Mouse (Mus musculus) gastrocnemius, adult 2 months (tissue): ENCODE results near the gene Meis1. TPM values are rescaled to one million over a fixed set of nuclear protein-coding genes. Genes with fewer than 3 reads are reported as not detected.

ENCODE experiments used
- DNase-seq: peaks from one replicate; pipeline ENCODE4 v3.0.0; 2022
- H3K27ac ChIP-seq: fragments of 200-600 bp; 2 replicates; pipeline ENCODE4 v1.8.1; 2022; ENCODE audit warnings: mild to moderate bottlenecking
- H3K4me3 ChIP-seq: fragments of 200-600 bp; 2 replicates; pipeline ENCODE4 v1.8.1; 2022; ENCODE audit warnings: mild to moderate bottlenecking, moderate library complexity
- CTCF ChIP-seq: fragments of 200-600 bp; IDR thresholded peaks from 2 replicates; pipeline ENCODE4 v1.8.1; 2022; ENCODE audit warnings: antibody characterized with exemption, mild to moderate bottlenecking, moderate library complexity
- intact Hi-C: fragments of 180-260 bp; cut with DNase I; formaldehyde crosslinking; loops from one replicate; pipeline ENCODE4 v1.15.1; 2025
- total RNA-seq, 2 experiments: library from RNA; stranded (reverse); gene quantifications; 2 replicates each; pipeline ENCODE4 v1.2.3; 2021

Meis1 gene
- total RNA-seq, 2 experiments from 2014 or later: 3.0 to 4.0 TPM

DNA sequence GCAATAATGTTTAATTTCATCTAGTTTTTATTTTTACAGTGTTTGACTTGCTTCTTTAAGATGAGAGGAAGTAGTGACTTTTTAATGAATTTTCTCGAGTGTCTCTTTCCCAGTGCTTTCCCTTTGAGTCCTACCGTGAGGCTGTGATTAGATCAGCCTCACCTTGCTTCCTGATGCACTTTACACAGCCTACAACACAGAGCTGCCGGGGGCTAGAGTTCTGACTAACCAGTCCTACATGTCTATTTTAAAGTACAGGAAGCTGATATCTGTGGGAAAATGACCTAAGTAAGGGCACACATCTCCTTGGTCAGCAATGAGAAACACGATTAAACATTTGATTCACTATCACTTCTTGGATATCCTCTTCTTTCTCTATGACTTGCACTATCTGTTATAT lies 119.9 kb downstream of the Meis1 start:
- no peak for DNase-seq
- no peak for TF ChIP-seq CTCF
- intact Hi-C loops: no loop called here
- Histone ChIP-seq H3K27ac (peak overlapping the region; percentile 20; the same call in 1 of the 2 replicates), H3K4me3 (peak overlapping the region; percentile 1; the same call in 1 of the 2 replicates)

DNA sequence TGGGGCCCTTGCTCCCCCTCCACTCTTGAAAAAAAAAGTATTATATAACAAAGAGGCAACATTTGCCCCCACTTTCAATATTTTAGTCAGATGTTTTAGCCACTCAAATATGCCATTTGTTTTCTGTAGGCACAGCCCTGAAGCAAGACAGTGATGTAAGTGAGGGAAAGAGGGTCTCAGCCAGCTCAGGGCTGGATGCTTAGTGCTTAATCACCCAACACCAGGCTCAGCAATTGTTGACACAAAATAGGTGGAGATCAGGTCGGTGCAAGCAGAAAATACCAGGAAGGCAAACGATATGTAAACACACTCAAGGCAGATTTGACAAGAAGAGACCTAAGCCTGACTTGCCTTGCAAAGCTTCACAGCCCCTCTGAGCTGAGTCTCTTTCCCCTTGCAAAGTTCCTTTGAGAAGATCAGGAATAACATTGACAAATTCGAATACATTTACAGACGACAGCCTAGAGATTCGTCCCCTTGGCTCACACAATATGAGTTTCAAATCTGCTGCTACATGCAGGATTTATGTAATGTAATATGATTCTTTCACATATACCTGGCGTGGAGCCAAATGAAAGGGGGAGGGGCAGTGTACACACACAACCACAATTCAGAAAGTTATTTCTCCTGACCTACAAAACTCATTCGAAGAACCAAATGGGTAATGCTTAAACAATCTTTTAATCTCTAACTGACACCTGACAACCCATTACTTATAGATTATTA lies 120.7 kb downstream of the Meis1 start:
- TF ChIP-seq CTCF: no peak
- intact Hi-C loops: no loop called here
- peak overlapping the region; percentile 28; the same call in 1 of the 2 replicates for H3K27ac ChIP-seq
- no peak for DNase-seq
- H3K4me3 ChIP-seq: no peak overlapping the region

DNA sequence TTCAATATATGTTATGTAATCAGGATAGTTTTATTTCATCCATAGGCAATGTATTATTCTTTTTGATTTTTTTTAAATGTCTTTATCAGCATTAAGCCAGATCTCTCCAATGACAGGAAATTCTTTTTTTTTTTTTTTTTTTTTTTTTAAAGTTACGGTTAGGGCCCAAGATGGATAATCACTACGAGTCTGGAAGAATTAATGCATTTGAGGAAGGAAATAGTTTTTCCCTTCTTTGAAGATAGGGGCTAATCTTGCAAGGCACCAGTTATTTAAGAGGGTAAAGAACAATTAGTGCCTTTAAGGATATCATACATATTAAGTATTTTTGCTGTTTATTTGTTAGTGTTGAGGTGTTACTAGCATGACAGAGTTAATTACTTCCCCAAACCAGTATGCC lies 121.5 kb downstream of the Meis1 start:
- TF ChIP-seq CTCF: no peak
- DNase-seq: no peak
- H3K4me3 ChIP-seq: no peak overlapping the region
- intact Hi-C loops: no loop called here
- H3K27ac ChIP-seq: no peak overlapping the region

DNA sequence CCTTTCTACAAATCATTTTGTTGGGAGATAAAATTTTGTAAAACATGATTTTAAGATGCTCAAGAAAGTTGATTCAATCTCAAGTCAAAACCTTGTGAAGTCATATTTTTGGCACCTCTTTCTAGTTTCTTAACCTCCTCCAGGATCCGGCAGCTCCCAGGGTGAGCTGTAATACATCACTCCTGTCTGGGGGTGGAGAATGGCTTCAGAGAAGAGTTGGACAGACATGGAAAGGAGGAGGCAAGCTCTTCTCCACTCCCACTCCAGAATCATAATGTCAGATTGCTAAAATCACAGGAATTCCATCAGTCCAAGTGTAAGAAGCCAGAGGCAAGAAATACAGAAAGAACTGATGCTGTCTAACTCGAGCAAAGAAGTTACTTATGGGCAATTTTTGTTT lies 126.3 kb downstream of the Meis1 start:
- DNase-seq: no peak
- no peak for TF ChIP-seq CTCF
- Histone ChIP-seq H3K27ac (no peak overlapping the region), H3K4me3 (no peak overlapping the region)
- intact Hi-C loops: no loop called here

DNA sequence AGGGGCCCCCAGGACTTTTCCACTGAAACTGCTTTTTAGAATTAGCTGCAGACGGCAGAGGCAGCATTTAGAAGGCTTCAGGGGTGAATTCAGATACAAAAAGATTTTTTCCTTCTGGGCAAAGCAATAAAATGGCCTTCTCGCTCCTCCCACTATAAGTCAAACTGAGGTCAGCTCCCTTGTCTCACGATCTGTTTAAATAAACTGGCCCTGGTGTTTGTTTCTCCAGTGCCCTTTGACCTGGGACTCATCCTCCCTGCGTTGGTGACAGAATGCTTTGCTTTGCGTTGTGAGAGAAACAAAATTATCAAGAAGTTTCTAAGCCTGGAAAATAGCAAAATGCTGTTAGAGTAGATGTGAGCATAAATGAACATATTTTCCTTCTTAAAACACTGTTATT lies 129.6 kb downstream of the Meis1 start:
- no peak overlapping the region for H3K4me3 ChIP-seq
- TF ChIP-seq CTCF: no peak
- intact Hi-C loops: no loop called here
- no peak overlapping the region for H3K27ac ChIP-seq
- no peak for DNase-seq

DNA sequence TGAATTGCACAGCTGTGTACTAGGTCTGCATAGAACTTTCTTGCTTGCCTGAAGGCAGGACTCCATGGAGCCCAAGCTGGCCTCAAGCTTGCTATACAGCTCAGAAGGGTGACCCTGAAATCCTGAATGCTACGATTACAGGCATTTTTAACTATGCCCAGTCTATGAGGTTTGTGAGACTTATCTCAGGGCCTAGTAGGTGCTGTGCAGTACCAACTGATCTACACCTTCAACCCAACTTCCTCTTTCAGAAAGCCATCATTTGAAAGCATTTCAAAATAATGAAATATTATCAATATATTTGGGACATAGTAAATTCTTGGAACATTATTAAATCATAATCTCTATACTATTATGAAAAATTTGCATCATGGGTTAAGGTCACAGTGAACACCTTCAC lies 130.1 kb downstream of the Meis1 start:
- H3K4me3 ChIP-seq: no peak overlapping the region
- no peak overlapping the region for H3K27ac ChIP-seq
- intact Hi-C loops: no loop called here
- TF ChIP-seq CTCF: no peak
- no peak for DNase-seq

DNA sequence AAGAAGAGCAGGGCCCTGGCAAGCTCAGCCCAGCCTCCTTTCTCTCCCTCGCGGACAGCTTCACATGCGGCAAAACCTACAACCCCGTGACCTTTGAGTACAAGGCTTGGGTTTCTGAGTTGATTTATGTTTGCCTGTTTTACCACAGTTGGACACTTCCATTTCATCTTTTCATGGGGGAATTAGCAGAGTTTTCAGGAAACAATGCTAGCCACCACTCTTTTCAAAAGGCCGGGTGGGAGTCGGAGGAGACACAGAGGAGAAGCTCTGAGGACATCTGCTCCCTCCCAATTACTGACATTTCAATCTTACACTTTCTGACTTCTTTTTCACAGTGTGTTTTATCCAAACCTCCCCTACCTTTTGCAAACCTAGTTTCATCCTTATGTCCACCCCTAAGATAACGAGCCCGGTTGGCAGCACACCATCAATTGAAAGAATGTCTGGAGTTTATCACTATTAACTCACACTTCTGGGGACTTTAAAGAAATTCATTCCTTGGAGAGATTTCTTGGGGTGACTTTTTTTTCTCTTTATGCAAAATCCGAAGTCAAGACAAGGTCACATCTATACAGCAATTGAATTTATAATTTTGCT lies 133.0 kb downstream of the Meis1 start:
- Histone ChIP-seq H3K4me3 (no peak overlapping the region), H3K27ac (peak overlapping the region; percentile 50; the same call in 1 of the 2 replicates)
- TF ChIP-seq CTCF: no peak
- DNase-seq: peak; percentile 34
- intact Hi-C loops: no loop called here

DNA sequence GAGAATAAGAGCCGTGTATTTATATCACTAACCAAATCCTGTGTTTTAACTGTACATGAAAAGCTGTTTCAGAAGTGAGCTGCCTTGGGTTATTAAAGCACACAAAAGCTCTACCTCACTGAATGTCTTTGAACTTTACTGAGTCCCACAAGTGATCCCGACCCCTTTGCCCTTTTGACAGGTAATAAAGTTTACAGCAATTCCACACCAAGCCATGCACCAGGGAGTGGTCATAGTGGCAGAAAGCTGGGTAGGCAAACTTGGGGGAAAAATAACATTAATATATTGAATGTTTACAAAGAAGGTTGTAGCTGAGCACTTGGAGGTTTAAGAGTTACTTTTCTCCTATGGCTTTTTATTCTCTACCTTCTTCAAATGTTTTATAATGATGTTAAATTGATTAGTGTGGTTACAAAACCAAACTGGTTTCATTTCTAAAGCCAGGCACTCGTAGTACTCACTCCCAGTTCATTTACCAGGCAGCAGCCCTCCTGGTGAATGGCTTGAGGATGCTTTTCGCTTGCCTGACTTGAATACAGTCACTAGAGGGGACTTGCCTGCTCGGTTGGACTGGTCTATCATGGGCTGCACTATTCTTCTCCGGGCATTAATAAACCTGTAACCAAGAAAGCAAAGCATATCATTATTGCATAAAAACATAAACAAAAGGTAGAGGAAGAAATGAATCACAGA lies 133.6 kb downstream of the Meis1 start:
- intact Hi-C loops: no loop called here
- H3K27ac ChIP-seq: no peak overlapping the region; the same call in 1 of the 2 replicates
- no peak for DNase-seq

DNA sequence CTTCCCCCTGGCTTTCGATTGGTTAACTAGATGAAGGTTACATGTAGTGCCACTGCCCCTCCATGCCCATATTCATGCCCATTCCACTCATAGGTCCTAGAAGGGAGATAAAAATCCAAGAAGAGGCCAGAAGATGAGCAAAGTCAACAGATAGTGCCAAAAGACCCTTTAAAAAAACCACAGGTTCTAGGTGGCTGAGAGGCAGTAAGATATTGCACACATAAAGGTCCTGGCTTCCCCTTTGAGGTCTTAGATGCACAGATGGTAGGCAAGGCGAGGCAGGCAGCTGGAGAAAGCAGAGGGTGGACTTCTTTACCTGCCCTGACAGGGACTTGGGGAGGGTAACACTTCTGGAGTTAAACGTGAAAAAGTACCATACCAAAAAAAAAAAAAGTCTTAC lies 134.8 kb downstream of the Meis1 start:
- Histone ChIP-seq H3K4me3 (no peak overlapping the region), H3K27ac (no peak overlapping the region)
- no peak for TF ChIP-seq CTCF
- intact Hi-C loops: no loop called here
- no peak for DNase-seq

More for the DNA sequence above, 133.6 kb downstream of the Meis1 start:
- no peak overlapping the region for H3K4me3 ChIP-seq
- TF ChIP-seq CTCF: no peak

DNA sequence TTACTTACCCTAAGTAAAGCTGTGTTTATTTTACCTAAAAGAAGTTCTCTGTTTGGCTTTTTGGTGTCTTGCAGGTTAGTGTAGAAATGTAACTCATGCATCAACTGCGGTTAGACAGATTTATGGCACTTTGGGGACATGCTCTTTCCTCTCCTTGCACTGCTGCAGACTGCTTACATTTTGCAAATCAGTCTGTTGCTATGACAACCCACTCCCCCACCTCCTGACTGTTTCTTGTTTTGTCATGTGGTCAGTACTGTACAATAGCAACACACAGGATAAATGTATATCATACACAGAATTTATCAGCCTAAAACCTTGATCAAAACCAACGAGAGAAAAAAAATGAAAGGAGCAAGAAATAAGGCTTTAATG lies 135.3 kb downstream of the Meis1 start:
- intact Hi-C loops: no loop called here
- Histone ChIP-seq H3K4me3 (no peak overlapping the region), H3K27ac (no peak overlapping the region)
- no peak for DNase-seq
- no peak for TF ChIP-seq CTCF

DNA sequence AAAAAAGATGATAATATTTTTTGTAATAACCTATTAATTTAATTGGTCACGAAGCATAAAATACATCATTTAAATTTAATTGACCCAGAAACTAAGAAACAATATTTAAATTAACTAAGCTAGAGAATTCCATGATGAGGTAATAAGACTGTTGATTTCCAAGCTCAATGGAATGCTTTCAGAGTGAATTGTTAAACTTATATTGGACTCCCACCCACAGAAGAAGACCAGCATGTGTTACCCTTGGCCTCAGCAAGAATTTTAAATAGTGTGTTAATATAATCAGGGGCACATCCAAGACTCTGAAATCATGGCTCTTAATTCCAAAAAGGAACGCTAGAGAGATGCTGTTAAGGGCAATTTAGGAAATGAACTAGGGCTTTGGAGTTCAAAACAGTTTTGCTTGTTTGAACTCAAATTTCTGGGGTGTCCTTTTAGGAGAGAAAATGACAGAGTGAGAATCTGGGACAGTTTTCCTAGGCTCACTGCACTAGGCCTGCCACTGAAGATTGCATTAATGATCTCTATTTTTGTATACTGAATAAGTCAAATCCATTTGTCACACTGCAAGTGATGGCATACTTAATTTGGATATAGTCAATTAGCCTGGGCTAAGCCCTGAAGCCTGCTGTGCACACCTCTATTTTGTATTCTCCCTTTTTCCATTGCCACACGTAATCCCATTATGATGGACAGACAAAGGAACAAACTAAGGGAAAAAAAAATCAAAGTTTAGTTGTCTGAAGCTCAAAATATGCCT lies 135.9 kb downstream of the Meis1 start:
- no peak for DNase-seq
- Histone ChIP-seq H3K27ac (no peak overlapping the region), H3K4me3 (no peak overlapping the region)
- intact Hi-C loops: no loop called here
- no peak for TF ChIP-seq CTCF

DNA sequence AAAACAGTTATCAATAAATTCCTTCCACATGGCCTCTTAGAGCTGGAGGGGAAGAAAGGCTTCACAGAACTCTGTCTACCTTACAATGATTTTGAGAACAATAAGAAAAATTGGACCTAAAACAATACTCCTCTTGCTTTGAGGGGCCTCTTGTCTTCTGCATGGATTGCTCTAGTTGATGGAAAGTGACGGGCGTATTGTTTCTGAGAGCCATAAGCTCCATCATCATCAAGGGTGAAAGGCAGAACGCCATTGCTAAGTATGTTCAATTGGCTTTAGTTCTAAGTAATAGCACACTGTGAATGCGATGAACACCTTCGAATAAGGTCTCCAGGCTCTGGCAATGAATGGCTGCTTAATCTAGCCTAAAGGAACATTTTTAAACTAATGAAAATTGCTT lies 136.5 kb downstream of the Meis1 start:
- intact Hi-C loops: no loop called here

DNA sequence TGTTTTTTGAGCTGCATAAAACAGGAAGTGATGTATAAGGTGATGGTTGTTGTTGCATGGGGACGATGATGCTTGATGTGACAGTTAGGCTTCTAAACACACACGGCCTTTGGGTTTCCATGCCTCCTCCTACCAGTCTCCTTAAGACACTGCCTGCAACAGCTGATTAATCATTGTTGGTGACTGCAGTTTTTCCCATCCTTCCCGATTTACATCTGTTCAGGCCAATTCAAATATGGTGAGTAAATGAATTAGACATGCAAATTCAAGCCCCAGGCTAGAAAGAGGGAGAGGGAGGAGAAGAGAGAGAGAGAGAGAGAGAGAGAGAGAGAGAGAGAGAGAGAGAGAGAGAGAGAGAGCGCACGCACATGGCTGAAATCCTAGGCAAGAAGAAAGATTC lies 138.0 kb downstream of the Meis1 start:
- no peak overlapping the region for H3K4me3 ChIP-seq
- H3K27ac ChIP-seq: no peak overlapping the region
- TF ChIP-seq CTCF: no peak
- intact Hi-C loops: no loop called here
- no peak for DNase-seq

More for the DNA sequence above, 136.5 kb downstream of the Meis1 start:
- H3K4me3 ChIP-seq: no peak overlapping the region
- TF ChIP-seq CTCF: no peak
- H3K27ac ChIP-seq: no peak overlapping the region
- no peak for DNase-seq
